Mouse (Mus musculus): ENCODE measurements around the gene Ifit1bl2.

Ifit1bl2 gene

DNA sequence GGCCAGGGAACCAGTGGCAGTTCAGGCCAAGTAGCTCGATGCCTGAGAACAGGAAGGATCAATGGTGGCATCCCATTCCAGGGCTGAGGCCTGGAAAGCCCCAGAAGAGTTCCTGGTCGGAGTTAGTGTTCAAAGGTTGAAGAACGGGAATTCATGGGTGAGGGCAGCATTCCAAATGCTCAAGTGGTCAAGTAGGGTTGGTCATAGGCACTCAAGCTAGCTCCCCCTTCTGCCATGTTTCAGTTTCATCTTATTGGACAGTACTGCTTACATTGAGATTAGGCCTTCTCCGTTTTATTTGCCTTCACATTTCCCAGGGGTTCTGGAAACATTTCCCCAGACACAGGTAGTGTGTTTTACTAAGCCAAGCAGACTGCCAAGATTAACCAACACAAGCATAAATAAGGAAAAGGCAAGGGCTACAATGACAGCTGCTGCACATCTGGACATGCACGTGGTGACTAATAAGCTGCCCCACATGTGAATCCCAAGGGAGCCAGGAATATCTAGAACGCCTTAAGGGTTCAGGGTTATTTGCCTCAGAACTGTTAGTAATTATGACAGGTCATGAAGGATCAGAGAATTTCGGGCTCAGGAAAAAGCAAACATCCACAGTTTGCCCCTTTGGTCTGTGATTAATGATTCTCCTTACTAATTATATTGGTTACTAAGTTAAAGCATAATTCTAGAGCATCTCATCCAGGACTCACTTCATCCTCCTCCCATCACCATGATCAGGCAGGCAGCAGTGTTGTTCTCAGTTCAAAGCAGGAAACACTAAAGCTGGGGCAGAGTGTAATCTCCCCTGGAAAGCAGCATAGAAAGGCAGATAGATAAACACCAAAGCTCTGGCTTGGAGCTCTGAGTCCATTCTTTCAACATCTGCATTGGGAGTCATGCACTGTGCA lies 71.3 kb downstream of the Ifit1bl2 start:
- no peak for DNase-seq (ENCODE audit: low read depth in 1 of 2, low spot score in 2 of 2)

Measured in monocyte, adult 2 months (primary cell).